Mouse (Mus musculus) skeletal muscle tissue, adult 2 months (tissue): ENCODE results near the gene Rptor.

Source experiments
- DNase-seq: peaks from one replicate; pipeline ENCODE4 v3.0.0-alpha.2; 2012; ENCODE audit warnings: low read depth, low spot score

Gene Rptor

DNA sequence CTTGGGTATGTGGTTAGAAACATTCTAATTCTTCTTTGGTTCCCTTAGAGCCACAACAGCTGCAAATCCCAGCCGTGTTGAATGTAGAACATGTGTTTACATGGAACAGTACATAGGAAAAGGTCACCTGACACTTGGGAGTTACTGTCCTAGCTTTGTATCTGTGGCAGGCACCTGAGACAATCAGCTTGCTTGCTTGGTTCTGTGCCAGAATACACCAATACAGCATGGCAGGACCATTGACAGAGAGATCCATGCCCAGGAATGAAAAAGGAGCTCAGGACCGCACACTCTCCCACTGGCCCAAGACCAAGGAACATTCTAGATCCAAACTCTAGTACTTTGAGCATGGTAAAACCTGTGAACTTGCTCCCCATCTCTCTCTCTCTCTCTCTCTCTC, 132.4 kb downstream of the Rptor start:
- DNase-seq: no peak

DNA sequence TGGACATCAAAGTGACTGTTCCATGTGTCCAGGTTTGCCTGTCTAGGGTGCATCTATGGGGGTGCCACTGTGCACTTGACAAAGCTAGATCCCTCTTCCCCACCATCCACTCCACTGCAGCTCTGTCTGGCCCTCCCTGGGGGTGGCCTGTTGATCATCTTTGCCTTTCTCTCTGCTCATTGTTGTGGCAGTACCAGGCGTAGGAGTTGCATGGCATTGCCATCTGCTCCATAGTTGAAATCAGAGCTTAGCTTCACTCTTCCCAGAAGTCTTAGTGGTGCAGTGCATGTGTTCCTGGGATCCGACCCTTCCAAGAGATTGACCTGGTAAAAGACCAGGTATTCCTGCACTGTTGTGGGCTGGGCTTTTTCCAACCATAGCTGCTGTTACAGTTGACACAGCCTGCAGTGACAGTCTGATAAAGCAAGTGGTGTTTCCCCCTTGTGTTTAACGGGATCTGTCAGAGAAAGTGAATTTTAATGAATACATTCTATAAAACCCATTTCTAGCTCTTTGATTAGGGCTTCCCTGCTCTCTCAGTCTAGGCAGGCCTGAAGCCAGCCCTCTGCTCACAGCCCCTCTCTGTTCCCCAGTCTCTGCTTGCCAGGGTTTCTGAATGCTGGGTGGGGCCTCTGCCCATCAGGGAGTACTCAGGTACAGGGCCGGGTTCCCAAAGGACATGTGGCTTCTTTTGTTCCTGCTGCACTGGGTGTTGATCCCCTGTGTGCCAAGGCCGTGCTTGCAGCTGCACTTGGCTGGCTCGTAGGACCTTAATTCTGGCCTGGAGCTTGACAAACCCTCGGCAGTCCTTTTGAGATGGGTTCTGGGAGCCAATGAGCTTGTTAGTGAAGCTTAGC, 136.5 kb downstream of the Rptor start:
- DNase-seq: no peak

DNA sequence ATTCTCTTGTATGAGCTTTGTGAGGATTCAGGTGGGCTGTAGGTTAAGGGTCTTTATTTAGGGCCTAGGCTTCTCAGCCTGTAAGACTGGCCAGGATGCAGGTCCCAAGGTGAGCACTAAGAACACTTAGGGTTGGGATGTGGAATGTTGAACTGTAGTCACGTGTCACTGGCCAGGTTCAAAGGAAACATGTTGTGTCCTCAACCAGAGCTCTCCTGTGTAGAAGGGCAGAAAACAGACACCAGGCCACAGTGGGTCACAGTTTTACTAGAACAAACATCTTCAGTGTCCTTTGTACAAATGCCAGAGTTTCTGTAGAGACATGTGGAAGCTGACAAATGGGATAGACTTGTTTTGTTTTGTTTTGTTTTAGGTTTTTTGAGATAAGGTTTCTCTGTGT, 138.7 kb downstream of the Rptor start:
- DNase-seq: no peak

DNA sequence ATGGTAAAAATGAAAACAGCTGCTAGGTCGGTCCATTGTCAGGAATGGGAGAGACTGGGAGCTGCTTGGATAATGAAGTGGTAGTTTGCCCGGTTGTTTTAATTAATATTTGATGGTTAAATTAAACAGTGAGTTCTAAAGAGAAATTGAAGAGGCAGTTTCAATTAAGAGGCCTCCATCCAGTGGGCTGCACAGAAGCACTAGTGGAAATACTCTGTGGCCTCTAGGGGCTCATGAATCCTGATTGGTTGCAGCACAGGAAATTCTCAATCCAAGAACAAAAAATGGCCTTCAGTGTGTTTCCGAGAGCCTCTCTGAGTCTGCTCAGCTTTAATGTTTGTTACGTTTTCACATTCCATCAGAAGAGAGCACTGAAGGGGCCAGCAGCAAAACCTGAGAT, 141.7 kb downstream of the Rptor start:
- DNase-seq: no peak

DNA sequence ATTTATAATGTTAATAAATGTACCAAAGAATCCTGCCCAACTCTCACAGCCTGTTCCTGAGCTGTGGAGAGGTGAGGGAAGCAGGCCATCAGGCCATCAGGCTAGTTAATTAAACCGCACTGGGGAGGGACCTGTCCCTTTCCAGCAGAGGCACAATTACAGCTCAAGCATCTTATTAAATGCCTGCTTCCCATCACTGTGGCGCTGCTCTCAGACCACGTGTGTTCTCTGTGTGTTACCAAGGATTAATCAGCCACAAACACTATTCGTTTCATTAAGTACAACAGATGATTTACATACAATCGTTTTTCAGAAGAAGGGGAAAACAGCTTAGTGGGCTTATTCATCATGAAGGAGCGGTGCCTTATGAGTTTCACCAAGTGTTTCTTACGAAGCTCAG, 142.6 kb downstream of the Rptor start:
- DNase-seq: no peak

DNA sequence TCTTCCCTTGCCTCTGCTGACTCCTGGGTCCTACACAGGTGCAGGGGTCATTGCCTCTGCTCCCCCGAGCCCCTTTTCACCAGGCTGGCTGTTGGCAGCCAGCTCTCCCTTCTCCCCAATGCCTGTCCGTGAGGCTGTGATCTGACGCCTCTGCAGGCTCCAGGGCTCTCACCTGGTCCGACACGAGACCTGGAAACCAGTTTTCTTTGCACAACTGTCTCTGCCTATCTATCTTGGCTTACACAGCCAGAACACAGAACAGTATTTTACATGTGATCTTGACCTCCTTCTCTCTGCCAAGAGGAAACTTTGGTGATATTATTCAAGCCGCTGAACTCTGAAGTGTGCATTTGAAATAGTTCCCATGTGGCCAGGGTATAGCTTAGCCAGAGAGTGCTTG, 151.8 kb downstream of the Rptor start:
- DNase-seq: no peak

DNA sequence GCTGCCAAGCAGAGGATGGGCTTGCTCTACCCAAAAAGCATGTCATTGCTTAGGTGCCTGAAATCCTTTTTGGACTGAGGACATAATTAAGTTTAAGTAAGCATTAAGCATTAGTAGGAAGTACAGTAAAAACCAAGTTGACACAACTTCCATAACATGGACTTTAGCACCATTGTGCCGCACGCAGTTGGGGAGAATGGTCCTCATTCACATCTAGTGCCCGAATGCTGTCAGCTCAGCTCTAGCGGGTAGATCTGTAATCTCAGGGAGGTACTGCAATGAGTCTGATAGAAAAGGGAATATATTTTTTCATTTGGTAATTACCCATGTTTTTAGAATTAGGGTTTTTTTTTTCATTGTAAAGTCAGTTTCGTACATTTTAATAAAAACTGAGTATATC, 155.5 kb downstream of the Rptor start:
- DNase-seq: no peak

DNA sequence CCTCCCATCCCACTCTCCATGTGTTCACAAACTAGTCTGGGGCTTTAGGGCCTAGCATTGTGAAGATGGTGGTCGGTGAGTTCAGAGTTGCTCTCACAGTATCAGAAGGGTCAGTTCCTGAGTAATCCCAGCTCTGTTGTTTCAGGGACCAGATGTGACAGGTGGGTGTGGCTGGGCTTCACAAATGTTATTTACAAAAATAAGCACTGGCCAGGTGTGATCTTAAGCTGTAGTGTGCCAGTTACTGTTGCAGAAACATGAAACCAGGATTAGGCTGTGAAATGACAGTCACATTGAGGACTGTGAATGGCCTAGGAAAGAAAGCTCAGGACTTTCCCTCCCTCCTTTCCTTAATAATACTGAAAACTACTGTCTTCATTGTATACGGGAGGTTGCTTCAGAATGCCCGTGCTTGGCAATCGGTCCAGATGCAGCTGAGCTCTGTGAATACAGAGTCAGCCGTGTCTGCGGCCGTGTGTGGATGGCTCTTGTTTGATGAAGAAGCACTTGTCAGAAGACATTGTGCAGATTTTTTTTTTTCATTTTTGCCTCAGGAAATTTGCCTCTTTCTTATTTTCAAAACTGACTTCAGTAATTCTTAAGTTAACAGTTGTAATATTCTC, 156.1 kb downstream of the Rptor start:
- DNase-seq: no peak

DNA sequence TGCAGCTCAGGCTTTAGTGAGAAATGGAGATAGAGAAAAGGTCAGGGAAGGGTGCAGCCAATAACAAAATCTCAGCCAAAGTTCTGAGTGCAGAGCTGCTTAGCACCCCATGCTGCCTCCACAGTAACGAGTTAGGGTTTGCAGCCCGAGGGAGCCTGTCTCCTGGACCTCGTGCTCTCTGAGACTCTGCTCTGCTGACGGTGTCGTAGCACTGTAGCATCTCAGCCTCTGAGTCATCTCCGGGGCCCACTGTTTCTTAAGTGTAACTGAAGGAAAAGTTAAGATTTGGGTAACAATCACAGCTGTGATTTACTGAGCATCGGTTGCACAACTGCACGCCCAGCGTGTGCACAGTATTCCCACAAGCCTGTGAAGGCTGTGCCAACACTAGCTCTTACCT, 160.2 kb downstream of the Rptor start:
- no peak for DNase-seq

DNA sequence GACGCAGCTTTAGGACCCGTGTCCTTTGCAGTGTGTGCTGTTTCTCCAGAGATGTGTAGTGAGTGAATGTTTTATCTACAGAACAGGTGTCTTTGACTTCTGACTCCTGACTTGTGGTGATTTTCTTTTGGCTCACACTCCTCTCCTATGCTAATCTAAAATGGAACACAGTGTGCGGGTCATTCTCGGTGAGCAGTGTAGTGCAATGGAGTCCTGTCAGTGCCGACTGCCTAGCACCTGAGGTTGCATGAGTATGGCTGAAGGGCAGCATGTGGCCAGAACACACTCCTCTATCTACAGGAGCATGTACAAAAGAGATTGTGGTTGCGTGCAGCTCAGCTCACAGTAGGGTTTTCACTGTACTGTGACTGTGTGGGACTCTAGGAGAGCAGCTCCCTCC, 163.3 kb downstream of the Rptor start:
- DNase-seq: no peak

DNA sequence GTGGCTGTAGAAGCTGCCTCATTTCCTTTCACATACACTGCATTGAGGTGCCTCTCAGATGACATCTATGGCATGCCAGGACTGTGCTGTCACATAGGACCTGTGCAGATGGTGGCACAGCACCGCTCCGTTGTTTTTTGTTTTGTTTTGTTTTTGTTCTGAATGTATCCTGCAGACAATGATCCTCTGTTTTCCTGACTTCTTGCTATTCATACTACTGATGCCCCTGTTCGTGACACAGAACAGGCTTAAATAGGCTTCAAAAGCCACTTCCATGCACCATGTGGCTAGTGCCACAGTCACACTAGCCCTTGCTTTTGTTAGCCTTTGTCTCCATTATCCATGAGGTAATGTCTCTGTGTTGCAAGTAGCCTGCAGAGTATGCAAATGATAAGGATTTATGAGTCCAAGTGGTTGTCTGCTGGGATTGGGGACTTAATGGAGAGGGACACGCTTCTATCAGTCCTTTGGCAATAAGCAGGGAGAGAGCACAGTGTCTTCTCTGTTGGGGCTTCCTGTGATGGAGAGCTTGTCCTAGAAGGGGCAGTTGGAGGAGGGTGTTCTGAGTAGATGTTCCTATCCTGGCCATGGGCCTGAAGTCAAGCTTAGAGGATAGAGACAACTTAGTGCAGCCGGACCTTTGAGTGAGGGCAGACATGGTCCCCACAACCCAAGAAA, 164.2 kb downstream of the Rptor start:
- no peak for DNase-seq

DNA sequence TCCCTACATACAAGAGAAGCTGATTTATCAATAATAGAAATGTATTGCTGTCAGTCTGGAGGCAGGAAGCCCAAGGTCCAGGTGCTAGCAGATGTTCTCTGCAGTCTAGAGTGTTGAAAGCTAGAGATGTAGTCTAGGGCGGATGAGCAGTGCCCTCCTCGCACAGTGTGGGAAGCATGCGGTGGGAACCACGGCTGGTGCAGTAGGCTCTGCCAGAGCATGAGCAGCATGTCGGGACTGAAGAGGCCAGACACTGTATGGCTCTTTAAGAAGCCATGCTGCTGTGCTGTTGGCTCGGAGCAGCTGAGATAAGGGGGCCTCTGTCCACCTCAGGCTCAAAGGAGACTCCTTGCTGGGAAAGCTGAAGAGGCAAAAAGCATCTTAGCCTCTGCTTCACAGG, 164.8 kb downstream of the Rptor start:
- no peak for DNase-seq

DNA sequence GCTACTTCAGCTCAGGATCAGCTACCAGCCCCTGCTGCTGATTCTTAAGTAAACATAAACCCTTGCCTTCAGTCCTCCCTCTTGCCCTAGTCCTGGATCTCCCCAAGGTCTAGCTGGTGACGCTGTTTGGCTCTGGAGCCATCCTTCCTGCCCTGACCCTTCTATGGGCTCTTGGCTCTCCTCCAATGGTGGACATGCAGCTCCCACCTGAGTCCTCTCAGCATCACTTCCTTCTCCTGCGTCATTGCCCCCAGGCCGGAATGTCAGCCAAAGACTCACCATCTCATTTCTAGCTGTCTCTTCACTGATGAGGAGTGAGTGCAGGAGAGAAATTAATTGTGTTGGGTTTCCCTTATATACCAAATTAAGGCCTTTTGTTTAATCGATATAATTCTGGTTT, 165.8 kb downstream of the Rptor start:
- DNase-seq: no peak

DNA sequence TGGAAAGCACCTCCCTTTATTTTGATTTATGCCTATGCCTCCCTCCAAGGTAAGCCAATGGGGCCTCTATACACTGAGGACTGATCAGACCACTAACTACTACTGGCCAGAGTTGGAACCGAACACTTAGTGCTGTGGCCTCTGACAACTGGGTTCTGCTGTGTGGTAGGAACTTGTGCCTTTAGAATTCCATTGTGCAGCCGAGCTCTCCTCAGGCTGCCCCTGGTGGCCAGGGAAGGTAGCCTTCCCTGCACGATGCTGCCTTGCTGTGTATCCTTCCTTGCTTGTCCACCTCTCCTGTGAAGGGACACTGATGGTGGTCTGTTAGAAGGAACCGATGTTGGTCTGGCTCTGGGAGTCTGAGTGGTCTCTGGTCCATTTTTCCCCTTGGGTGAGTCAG, 167.0 kb downstream of the Rptor start:
- DNase-seq: no peak

DNA sequence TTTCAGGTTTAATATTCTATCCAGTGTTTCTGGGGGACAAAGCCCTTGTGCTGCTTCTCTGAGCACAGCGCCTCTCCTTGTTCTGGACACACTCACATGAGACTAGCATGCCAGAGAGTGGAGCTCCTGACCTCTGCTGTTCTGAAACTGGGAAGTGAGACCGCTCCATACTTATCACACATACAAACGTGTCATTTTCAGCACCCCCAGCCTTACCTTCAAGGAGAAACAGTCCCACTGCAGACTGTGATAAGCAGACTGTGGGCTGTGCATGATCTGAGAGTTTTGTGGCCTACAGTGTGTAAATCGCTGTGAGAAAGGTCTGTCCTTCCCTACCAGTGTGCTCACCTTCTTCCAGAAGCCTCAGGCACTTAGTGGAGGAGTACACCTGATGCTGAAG, 168.3 kb downstream of the Rptor start:
- no peak for DNase-seq

DNA sequence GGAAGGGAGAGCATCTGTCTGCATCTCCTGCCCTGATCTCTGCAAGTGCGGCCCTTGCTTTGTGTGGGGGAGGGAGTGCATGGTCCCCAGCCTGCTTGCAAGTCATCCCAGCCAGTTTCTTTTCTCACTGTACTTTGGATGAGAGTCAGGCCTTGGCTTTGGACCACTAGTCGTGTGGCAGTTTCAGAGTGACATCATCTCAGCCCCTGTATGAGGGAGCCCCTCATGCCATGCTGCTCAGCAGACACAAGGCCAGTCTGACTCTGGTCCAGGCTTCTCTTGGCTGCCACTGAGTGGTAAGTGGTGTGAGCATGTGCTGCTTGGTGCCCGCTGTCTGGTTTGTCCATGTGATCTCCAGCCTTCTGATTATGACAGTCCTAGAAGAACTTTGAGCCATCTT, 170.2 kb downstream of the Rptor start:
- DNase-seq: no peak

DNA sequence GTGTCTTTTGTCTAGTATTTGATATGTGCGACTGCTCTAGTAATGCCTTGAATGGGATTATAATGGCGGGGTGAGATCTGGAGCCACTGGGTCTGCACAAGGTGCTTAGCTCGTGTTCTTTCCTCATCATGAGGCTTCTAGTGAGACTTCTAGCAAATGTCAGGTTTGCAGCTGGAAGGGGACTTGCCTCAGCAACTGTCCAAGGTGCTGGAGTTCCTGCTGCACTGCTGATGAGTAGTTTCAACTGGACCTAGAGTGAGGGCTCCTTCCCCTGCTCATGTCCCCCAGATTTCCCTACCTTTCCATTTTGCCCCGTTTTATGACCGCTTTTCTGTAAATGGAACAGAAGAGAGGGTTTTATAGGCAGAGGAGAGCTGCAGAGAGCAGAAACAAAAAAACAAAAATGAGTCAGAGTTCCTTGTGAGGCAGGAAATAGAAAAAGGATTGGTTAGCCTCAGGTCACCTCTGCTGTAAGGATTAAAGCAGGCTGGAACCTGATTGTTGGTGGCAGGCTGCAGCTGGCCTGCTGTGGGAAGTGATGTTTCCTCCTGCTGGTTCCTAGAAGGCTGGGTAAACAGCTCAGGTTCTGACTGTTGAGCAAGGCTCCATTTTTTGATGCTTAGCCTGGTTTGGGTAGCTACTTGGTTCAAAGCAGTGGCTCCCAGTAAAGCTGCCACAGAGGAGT, 172.5 kb downstream of the Rptor start:
- no peak for DNase-seq

DNA sequence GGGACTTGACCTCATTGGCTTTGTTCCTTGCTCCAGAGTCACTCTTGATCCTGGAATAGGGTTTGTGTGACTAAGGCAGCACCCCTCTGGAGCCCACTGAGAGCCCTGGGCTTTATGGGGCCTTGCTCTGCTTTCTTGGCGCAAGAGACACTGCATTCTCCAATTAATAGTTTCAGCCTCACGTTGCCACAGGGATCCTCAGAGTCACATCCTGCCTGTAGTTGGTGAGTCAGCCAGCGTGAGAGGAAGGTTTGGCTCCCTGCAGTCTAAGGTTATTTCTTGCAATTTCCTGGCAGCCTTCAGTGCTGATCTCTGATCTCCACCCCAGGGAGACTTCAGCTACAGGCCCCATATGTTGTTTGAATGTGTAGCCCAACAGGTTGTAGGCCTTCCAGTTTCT, 174.5 kb downstream of the Rptor start:
- no peak for DNase-seq

DNA sequence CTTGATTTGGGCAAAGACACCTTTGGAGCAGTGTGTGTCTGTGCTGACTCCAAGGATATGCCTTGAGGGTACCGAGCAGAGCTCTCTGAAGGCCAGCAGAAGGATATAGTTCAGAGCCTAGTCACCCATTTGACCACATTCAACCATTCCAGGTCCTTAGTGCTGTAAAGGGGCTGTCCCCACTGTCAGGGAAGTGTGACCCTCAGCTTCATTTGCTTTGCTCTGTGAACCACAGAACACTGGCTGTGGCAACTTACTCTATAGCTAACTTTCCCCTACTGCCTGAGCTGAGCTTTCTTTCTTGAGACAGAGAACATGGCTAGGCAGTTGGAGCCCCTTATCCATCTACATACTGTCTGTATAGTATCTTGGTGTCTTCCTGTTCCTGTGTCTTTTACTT, 175.2 kb downstream of the Rptor start:
- DNase-seq: no peak

DNA sequence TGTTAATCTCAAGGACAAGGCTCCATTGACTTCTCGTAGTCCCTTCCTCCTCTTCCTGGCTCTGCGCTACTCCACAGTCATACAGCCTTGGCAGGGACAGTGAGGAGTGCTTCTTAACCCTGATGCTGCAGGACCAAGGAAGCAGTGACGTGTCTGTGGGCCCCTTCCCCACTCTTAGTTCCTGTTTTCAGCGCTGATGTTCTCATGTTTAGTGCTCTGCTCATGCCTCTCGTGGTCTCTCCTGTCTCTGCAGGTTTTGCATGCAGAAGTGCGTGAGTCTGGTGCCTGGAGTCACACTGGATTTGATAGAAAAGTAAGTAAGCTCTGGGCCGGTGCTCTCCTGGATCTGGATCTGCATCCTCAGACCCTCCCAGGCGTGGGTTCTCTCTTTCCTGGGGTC, 177.6 kb downstream of the Rptor start:
- DNase-seq: no peak

DNA sequence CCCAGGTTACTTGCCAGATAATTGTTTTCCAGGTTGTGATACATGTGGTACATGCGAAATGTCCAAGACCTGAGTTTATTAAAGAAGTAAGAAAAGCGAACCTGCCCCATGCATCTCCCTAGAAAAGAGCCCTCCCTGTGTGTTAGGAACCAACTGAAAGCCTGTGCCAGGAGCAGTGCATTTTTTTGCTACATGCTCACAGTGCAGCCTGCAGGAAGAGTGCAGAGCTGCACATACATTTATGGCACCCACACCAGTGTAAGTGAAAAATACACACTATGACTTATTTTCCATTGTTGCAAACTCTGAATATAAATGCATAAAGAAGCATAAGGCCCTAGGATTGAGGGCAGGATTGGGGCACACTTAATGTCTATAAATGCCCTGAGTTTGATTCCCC, 178.5 kb downstream of the Rptor start:
- DNase-seq: no peak

DNA sequence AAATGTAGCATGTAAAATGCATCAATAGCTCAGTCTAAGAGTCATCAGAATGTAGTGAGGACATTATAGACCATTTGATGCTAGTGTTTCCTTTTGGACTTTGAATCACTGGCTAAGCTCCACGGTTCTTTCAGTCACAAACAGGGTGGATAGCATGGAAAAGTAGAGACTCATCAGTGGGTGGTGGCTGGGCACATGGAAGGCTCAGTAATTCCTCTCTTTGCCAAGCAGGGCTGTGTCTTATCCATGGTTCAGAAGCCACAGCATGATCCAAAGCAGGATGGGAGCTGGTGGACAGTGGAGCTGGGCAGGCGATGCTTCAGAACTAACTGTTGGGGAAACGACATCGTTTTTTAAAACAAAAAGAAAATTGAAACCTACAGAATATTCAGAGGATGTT, 179.0 kb downstream of the Rptor start:
- no peak for DNase-seq
